Mouse (Mus musculus): ENCODE measurements around the gene Rabgap1l. TPM values are rescaled to one million over a fixed set of nuclear protein-coding genes. Genes with fewer than 3 reads are reported as not detected.

Gene Rabgap1l
- polyA plus RNA-seq, 1 experiment from 2014 or later, result 23.2 TPM

GRCm38 (mm10) chr1:160304969-160305498 is 488.0 kb downstream of the Rabgap1l start:
- no peak for ATAC-seq
- no peaks in the 10 kb centered on the region for H3K4me1 ChIP-seq (replicated peaks; ENCODE audit: control insufficient read depth, insufficient read depth, low read length)
- no peaks in the 10 kb centered on the region for H3K27me3 ChIP-seq (replicated peaks; ENCODE audit: control insufficient read depth, insufficient read depth, low read length)
- H3K36me3 ChIP-seq (ENCODE audit: control insufficient read depth, insufficient read depth), result no peaks in the 10 kb centered on the region; the same call in 1 of the 2 replicates
- TF ChIP-seq CTCF (IDR thresholded peaks at IDR 0.05; ENCODE audit: low read depth), result no peak
- no peak overlapping the region for H3K4me3 ChIP-seq (ENCODE audit: low read depth, low read length)
- H3K4me2 ChIP-seq (replicated peaks; ENCODE audit: low read depth), result no peak overlapping the region
- WGBS, result 78% methylated on average over 6 of the region's 6 CpGs
- H3K9ac ChIP-seq (ENCODE audit: low read depth, low read length), result no peak overlapping the region
- H3K27ac ChIP-seq (ENCODE audit: low read depth, low read length), result no peak overlapping the region
- H3K9me3 ChIP-seq (ENCODE audit: control insufficient read depth), result no peaks in the 10 kb centered on the region

DNA sequence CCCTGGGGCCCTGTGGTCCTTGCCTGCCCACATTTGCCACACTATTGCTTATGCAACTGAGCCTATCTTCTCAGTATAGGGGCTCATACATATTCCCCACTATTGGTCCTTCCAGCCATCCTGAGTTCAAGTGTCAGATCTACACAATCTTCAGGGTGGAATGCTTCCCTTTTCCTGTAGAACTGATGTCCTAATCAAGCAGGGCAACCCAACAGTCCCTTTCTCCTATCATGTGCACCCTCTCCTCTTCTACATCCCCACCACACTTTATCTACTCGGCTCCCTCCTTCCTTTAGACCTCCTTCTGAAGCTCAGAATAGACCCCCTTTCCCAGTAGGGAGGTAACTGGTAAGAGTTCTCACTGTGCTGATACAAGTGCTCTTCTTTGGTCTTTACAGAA is 490.7 kb downstream of the Rabgap1l start:
- no peak overlapping the region for H3K4me2 ChIP-seq (replicated peaks; ENCODE audit: low read depth)
- no peak for TF ChIP-seq CTCF (IDR thresholded peaks at IDR 0.05; ENCODE audit: low read depth)
- no peaks in the 10 kb centered on the region for H3K9me3 ChIP-seq (ENCODE audit: control insufficient read depth)
- H3K9ac ChIP-seq (ENCODE audit: low read depth, low read length), result no peak overlapping the region
- no peaks in the 10 kb centered on the region for H3K27me3 ChIP-seq (replicated peaks; ENCODE audit: control insufficient read depth, insufficient read depth, low read length)
- no peak overlapping the region for H3K4me3 ChIP-seq (ENCODE audit: low read depth, low read length)
- H3K27ac ChIP-seq (ENCODE audit: low read depth, low read length), result no peak overlapping the region
- 95% methylated on average over 1 of the region's 1 CpGs for WGBS
- no peaks in the 10 kb centered on the region; the same call in 1 of the 2 replicates for H3K36me3 ChIP-seq (ENCODE audit: control insufficient read depth, insufficient read depth)
- H3K4me1 ChIP-seq (replicated peaks; ENCODE audit: control insufficient read depth, insufficient read depth, low read length), result no peaks in the 10 kb centered on the region
- ATAC-seq, result no peak

DNA sequence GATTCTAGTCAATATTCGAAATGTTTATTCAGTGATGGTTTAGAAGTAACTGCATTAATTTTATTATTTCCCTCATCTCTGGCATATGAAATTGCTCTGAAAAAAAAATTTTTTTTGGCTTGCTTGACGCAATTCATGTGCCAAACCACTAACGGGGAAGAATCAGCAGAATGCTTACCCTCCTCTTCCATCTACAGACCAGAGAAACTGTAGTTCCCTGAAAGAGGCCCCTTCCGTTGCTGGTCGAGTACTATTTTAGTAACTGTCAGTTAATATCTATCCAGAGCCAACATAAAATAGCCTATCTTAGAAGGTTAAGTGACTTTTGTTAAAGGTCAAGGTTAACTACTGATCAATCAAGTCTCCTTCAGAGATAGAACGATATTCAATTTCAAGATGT is 491.9 kb downstream of the Rabgap1l start:
- Histone ChIP-seq H3K36me3 (ENCODE audit: control insufficient read depth, insufficient read depth) (no peaks in the 10 kb centered on the region; the same call in 1 of the 2 replicates), H3K4me1 (replicated peaks; ENCODE audit: control insufficient read depth, insufficient read depth, low read length) (no peaks in the 10 kb centered on the region), H3K4me3 (ENCODE audit: low read depth, low read length) (no peak overlapping the region), H3K27ac (ENCODE audit: low read depth, low read length) (no peak overlapping the region), H3K4me2 (replicated peaks; ENCODE audit: low read depth) (no peak overlapping the region), H3K27me3 (replicated peaks; ENCODE audit: control insufficient read depth, insufficient read depth, low read length) (no peaks in the 10 kb centered on the region), H3K9ac (ENCODE audit: low read depth, low read length) (no peak overlapping the region), H3K9me3 (ENCODE audit: control insufficient read depth) (no peaks in the 10 kb centered on the region)
- ATAC-seq, result no peak
- TF ChIP-seq CTCF (IDR thresholded peaks at IDR 0.05; ENCODE audit: low read depth), result no peak
- 68% methylated on average over 6 of the region's 6 CpGs for WGBS

- no peaks in the 10 kb centered on the region for H3K4me1 ChIP-seq (replicated peaks; ENCODE audit: control insufficient read depth, insufficient read depth, low read length)
- WGBS, result 77% methylated on average over 2 of the region's 2 CpGs
- H3K9me3 ChIP-seq (ENCODE audit: control insufficient read depth), result no peaks in the 10 kb centered on the region
- H3K4me3 ChIP-seq (ENCODE audit: low read depth, low read length), result no peak overlapping the region
- H3K27ac ChIP-seq (ENCODE audit: low read depth, low read length), result no peak overlapping the region
- H3K4me2 ChIP-seq (replicated peaks; ENCODE audit: low read depth), result no peak overlapping the region
- TF ChIP-seq CTCF (IDR thresholded peaks at IDR 0.05; ENCODE audit: low read depth), result no peak
- no peak for ATAC-seq
- no peaks in the 10 kb centered on the region for H3K27me3 ChIP-seq (replicated peaks; ENCODE audit: control insufficient read depth, insufficient read depth, low read length)
- no peak overlapping the region for H3K9ac ChIP-seq (ENCODE audit: low read depth, low read length)
- no peaks in the 10 kb centered on the region; the same call in 1 of the 2 replicates for H3K36me3 ChIP-seq (ENCODE audit: control insufficient read depth, insufficient read depth)
Measured at GRCm38 (mm10) chr1:160300704-160301103, 492.3 kb downstream of the Rabgap1l start.

- H3K27ac ChIP-seq (ENCODE audit: low read depth, low read length), result no peak overlapping the region
- H3K4me2 ChIP-seq (replicated peaks; ENCODE audit: low read depth), result no peak overlapping the region
- no peak overlapping the region for H3K4me3 ChIP-seq (ENCODE audit: low read depth, low read length)
- H3K4me1 ChIP-seq (replicated peaks; ENCODE audit: control insufficient read depth, insufficient read depth, low read length), result no peaks in the 10 kb centered on the region
- ATAC-seq, result no peak
- TF ChIP-seq CTCF (IDR thresholded peaks at IDR 0.05; ENCODE audit: low read depth), result no peak
- 75% methylated on average over 4 of the region's 4 CpGs for WGBS
- H3K36me3 ChIP-seq (ENCODE audit: control insufficient read depth, insufficient read depth), result no peaks in the 10 kb centered on the region; the same call in 1 of the 2 replicates
- no peaks in the 10 kb centered on the region for H3K27me3 ChIP-seq (replicated peaks; ENCODE audit: control insufficient read depth, insufficient read depth, low read length)
- H3K9me3 ChIP-seq (ENCODE audit: control insufficient read depth), result no peaks in the 10 kb centered on the region
- no peak overlapping the region for H3K9ac ChIP-seq (ENCODE audit: low read depth, low read length)
Measured at GRCm38 (mm10) chr1:160299979-160300378, 493.0 kb downstream of the Rabgap1l start.

- WGBS, result 82% methylated on average over 1 of the region's 1 CpGs
- ATAC-seq, result no peak
- TF ChIP-seq CTCF (IDR thresholded peaks at IDR 0.05; ENCODE audit: low read depth), result no peak
Measured at GRCm38 (mm10) chr1:160298893-160299292, 494.1 kb downstream of the Rabgap1l start.

More at GRCm38 (mm10) chr1:160298893-160299292, 494.1 kb downstream of the Rabgap1l start:
- Histone ChIP-seq H3K27me3 (replicated peaks; ENCODE audit: control insufficient read depth, insufficient read depth, low read length) (no peaks in the 10 kb centered on the region), H3K4me2 (replicated peaks; ENCODE audit: low read depth) (no peak overlapping the region), H3K36me3 (ENCODE audit: control insufficient read depth, insufficient read depth) (no peaks in the 10 kb centered on the region; the same call in 1 of the 2 replicates), H3K9me3 (ENCODE audit: control insufficient read depth) (no peaks in the 10 kb centered on the region), H3K4me3 (ENCODE audit: low read depth, low read length) (no peak overlapping the region), H3K9ac (ENCODE audit: low read depth, low read length) (no peak overlapping the region), H3K27ac (ENCODE audit: low read depth, low read length) (no peak overlapping the region), H3K4me1 (replicated peaks; ENCODE audit: control insufficient read depth, insufficient read depth, low read length) (no peaks in the 10 kb centered on the region)
